Mouse (Mus musculus) erythroblast, adult 5-6 weeks (primary cell): ENCODE measurements around the gene Susd3. TPM values are rescaled to one million over a fixed set of nuclear protein-coding genes. Genes with fewer than 3 reads are reported as not detected.

Experiments
- ATAC-seq: replicated peaks from 2 replicates; pipeline ENCODE4 v1.8.0; 2016; ENCODE audit warnings: moderate number of reproducible peaks, mild to moderate bottlenecking, moderate TSS enrichment, inconsistent platforms; ENCODE audit not compliant: poor library complexity, low FRiP score, severe bottlenecking
- total RNA-seq, 2 experiments: library from RNA; stranded (forward) in 1 of 2; stranded (reverse) in 1 of 2; fragments of 150-400 nt in 1 of 2; fragments of 200-764, 138-1000 nt in 1 of 2; gene quantifications; 2 replicates each; pipeline versions ENCODE4 v1.2.3 to v1.2.4; 2015 to 2017; ENCODE audit warnings: low replicate concordance in 2 of 2

The Susd3 gene
- total RNA-seq, 2 experiments from 2014 or later, result 1.5 to 5.2 TPM

DNA sequence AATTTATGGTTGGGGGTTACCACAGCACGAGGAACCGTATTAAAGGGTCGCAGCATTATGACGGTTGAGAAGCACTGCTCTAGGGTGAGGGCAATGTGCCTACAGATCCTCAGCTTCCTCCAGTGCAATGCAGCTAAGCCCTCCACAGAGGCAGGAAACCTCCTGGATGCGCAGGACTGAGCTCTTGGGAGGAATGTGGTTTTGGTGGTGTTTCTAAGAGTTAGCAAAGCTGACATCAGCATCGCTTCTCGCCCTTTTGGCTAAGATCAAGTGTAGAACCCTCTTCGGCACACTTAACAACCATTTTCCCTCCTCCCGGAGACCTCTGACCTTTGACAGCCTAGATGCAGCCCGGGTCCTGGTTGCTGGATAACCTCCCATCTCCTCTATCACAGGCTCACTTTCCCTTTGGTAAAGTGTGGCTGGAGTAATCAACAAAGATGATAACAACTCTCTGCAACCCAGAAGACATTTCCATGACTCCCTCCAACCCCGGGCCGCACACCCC is 1.2 kb downstream of the Susd3 start:
- ATAC-seq, result no peak

GRCm38 (mm10) chr13:49246626-49247025 is 1.9 kb downstream of the Susd3 start:
- ATAC-seq, result no peak

DNA sequence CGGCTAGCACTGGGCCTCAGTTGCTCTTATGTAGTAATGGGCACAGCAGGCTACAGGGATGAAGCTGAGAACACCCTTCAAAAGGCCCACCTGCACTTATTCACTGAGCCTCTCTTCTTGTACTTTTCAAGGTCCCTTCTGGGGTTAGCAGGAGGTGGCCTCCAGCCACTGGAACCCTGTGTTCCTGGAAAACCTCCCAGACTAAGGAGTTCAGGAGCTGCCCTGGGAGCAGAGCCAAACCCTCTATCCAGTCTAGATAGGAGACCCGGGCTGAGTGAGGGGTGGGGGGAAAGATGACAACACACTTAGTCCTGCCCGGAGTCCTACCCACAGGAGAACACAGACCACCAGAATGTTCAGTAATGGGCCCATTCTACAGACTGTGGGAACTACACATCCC is 2.5 kb downstream of the Susd3 start:
- no peak for ATAC-seq

GRCm38 (mm10) chr13:49245251-49245650 is 3.3 kb downstream of the Susd3 start:
- ATAC-seq, result no peak

DNA sequence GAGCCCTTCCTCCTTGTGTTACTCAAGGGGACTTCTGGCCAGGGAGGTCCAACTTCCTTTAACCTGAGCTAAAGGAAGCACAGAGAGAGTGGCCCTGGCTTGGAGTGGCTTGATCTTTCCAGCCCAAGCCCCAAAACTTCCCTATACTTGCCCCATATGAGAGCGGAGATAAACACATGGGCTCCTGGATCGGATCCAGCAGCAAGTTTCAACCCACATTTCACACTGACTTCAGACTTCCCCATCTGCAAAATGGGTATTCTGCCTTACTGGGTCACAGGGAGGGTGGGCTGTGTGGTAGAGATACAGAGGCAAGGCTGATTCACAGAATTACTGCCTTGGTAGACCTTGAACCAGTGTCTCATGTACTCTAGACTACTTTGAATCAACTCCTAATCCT is 5.0 kb downstream of the Susd3 start:
- no peak for ATAC-seq

- ATAC-seq, result no peak
Measured at GRCm38 (mm10) chr13:49242321-49243065, 6.0 kb downstream of the Susd3 start.

DNA sequence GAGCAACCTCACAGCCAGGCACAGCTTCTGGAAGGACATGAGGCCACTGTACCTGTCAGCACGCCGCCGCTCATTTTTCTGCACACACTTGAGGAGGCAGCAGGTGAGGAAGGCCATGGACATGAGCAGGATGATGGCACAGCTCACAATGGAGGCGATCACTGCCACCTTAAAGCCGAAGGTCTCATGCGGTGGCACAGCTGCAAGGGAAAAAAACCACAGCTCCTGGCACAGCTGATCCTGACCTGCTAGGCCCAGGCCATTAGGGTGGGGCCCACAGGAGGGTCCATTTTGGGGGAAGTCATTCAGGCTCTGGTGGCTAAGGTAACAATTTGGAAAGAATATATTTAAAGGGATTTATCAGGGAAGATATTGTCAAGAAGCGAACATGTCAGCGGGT is 9.8 kb downstream of the Susd3 start:
- no peak for ATAC-seq

- no peak for ATAC-seq
Measured at GRCm38 (mm10) chr13:49237617-49238016, 10.9 kb downstream of the Susd3 start.

GRCm38 (mm10) chr13:49234711-49235110 is 13.8 kb downstream of the Susd3 start:
- ATAC-seq, result no peak

- ATAC-seq, result no peak
Measured at GRCm38 (mm10) chr13:49233792-49234572, 14.5 kb downstream of the Susd3 start.

DNA sequence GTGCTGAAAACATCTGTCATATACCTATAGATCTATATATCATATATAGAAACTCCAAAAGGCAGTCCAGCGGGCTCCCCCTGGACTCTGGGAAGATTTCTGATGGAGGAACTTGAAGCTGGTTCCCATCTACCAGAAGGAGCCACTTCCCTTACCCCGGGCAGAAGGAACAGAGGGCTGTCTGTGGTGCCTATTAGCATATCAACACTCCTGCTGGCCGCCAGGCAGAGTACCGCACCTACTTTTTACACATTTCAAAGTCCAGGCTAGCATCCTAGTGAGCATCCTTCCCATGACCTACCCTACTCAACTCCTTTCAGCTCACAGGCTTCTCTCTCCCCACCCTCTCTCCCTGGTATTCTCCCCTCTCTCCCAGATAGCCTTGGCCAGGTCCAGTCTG is 22.9 kb downstream of the Susd3 start:
- ATAC-seq, result no peak

DNA sequence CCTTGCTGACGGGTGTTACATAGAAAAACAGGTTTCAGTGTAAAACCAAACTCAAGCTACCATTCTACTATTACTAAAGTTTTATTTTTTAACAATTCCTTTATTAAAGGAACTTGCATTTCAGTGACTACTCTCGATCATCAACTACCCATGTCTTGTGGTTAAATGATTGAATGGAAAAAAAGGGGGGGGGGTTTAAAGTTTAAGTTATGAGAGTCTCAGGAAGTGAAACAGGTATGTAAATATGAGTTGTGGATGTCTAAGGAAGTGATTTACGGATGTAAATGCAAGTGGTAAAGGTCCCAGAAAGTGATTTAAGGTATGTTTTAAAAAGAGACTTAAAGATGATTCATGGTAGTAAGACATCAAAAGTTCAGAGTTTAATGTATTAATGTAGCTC is 23.3 kb downstream of the Susd3 start:
- no peak for ATAC-seq

GRCm38 (mm10) chr13:49224729-49225128 is 23.8 kb downstream of the Susd3 start:
- ATAC-seq, result no peak

GRCm38 (mm10) chr13:49224314-49224713 is 24.2 kb downstream of the Susd3 start:
- no peak for ATAC-seq

GRCm38 (mm10) chr13:49220912-49221311 is 27.6 kb downstream of the Susd3 start:
- ATAC-seq, result no peak

DNA sequence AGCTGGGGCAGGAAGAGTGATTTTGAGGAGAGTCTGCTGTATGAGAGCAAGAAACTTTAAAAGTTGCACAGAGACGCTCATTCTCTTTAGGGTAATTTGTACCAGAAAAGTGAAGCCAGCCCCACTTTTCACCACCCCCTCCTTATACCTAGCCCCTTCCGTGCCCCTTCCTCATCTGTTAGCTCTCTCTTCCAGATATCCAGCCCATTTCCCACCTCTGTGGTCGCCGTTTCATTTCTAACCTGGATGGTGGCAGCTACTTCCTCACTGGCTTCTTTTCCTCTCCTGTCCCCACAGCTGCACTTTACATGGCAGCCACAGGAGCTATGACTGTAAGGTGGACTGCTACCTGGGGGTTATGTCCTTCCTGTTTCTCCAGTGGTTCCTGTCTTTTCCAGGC is 29.1 kb downstream of the Susd3 start:
- ATAC-seq, result no peak

DNA sequence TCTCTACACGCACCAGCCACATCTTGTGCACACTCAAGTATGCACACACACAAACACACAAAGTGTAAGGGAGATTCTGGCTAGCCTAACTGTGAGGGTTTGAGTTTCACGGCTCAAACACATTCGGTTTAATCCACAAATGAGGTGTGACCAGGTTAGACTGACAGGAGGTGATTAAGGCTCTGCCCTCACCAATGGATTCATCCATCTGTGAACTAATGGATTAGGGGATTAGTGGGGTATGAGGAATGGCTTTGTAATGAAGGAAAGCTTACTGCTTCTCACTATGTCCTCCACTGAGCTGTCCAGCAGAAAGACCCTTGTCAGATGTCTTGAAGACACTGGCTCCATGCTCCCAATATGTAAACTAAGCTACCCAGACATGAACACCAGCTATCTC is 29.9 kb downstream of the Susd3 start:
- ATAC-seq, result no peak

- ATAC-seq, result no peak
Measured at GRCm38 (mm10) chr13:49216808-49217561, 31.5 kb downstream of the Susd3 start.

GRCm38 (mm10) chr13:49216220-49216552 is 32.3 kb downstream of the Susd3 start:
- ATAC-seq, result no peak

DNA sequence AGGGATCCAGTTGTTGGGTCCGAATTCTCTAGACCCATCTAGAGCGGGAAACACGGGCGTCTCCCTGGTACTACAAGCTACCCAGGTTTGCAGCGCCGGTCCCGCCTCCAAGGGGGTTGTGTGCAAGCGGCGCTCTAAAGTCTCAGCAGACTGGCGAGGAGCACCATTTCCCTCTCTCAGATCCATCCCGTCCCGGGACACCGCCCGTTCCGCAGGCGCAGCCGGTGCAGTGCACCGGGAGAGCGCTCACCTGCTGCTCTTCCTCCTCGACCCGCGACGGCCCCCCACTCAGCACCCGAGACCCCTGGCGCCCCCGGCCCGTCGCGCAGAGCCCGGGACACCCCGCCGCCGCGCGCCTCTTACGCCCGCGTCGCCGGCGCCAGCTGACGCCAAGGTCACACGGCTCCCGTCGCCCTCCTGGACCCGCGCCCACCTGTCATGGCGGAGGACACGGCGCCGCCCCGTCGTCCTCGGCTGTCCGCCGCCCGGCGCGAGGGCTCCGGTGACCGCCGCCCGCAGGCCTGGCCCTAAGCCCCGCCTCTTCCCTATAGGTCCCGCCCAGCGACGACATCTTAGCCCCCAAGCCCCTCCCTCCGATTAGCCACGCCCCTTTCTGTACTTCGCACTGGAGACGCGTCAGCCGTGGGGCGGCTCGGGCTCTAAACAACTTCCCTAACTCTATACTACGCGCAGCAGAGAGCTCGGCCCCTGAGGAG is 32.8 kb downstream of the Susd3 start, which contains the start of gene Card19:
Gene Card19 (minus strand): TSS at position 534 of the 716 bp plus-strand sequence.
- ATAC-seq, result peak; percentile 90
